Mouse (Mus musculus) hindbrain, embryonic 15.5 days (tissue): Measurements from ENCODE around the gene Zfp775. TPM values are rescaled to one million over a fixed set of nuclear protein-coding genes. Genes with fewer than 3 reads are reported as not detected.
A peak's percentile ranks its signal among the peaks of the same experiment; 100 is the strongest.

ENCODE experiments used
- ATAC-seq: fragments of 200-750 bp; cut with Nextera tagmentation; 2 replicates; pipeline ENCODE4 v1.8.0; 2017; ENCODE audit warnings: low read depth, moderate number of reproducible peaks, moderate TSS enrichment; ENCODE audit not compliant: low FRiP score
- H3K27ac ChIP-seq: fragments of 300-500 bp; sonication (generic); replicated peaks from 2 replicates; pipeline ENCODE4 v1.5.1; 2015; ENCODE audit warnings: mild to moderate bottlenecking, inconsistent platforms
- H3K27me3 ChIP-seq: fragments of 300-500 bp; sonication (generic); 2 replicates; pipeline ENCODE4 v1.6.1; 2015; ENCODE audit warnings: control low read depth, inconsistent platforms
- H3K36me3 ChIP-seq: fragments of 300-500 bp; sonication (generic); 2 replicates; pipeline ENCODE4 v1.6.1; 2015; ENCODE audit warnings: control low read depth, inconsistent platforms
- H3K4me1 ChIP-seq: fragments of 300-500 bp; sonication (generic); replicated peaks from 2 replicates; pipeline ENCODE4 v1.6.1; 2015; ENCODE audit warnings: control low read depth, inconsistent platforms
- H3K4me2 ChIP-seq: fragments of 300-500 bp; sonication (generic); 2 replicates; pipeline ENCODE4 v1.6.1; 2015; ENCODE audit warnings: moderate library complexity, mild to moderate bottlenecking, inconsistent platforms
- H3K4me3 ChIP-seq: fragments of 300-500 bp; sonication (generic); 2 replicates; pipeline ENCODE4 v1.5.1; 2015; ENCODE audit warnings: mild to moderate bottlenecking, inconsistent platforms
- H3K9ac ChIP-seq: fragments of 300-500 bp; sonication (generic); 2 replicates; pipeline ENCODE4 v1.6.1; 2015; ENCODE audit warnings: inconsistent platforms
- H3K9me3 ChIP-seq: fragments of 300-500 bp; sonication (generic); 2 replicates; pipeline ENCODE4 v1.6.1; 2016; ENCODE audit warnings: control low read depth, inconsistent platforms
- WGBS: fragments of 180-500 bp; shearing (Covaris S2); methylation state at CpG from one replicate; pipeline ENCODE4 v1.1.7; 2015; 5-methylcytosine and 5-hydroxymethylcytosine counted together
- polyA plus RNA-seq: library from polyadenylated mRNA; unstranded; fragments of >200 nt; fragmentation: Nextera tagmentation; extraction: Ambion mirVana; gene quantifications from 2 replicates; pipeline ENCODE4 v1.2.1, GENCODE M21; 2015

Gene Zfp775
- polyA plus RNA-seq, 1 experiment from 2014 or later, result 14.5 TPM

DNA sequence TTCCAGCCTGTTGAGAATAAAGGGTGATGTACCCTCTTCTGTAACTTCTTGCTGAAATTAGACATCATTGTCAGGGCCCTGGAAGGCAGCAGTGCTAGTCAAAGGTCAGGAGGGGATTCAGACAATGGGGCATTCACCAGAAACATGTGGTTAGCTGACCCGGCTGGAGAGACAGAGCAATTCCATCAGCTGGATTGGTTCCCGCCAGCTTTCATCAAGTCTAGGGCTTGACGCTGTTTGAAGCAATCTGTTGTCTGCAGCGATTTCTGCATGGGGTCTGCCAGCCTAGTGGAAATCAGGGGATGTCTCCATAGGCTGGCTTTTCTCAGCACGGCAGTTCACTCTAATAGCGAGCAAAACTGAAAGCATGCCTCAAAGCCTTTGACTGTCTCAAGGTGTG, 34.7 kb downstream of the Zfp775 start:
- no peaks in the 10 kb centered on the region for H3K9me3 ChIP-seq
- 33% methylated on average over 6 of the region's 6 CpGs for WGBS

DNA sequence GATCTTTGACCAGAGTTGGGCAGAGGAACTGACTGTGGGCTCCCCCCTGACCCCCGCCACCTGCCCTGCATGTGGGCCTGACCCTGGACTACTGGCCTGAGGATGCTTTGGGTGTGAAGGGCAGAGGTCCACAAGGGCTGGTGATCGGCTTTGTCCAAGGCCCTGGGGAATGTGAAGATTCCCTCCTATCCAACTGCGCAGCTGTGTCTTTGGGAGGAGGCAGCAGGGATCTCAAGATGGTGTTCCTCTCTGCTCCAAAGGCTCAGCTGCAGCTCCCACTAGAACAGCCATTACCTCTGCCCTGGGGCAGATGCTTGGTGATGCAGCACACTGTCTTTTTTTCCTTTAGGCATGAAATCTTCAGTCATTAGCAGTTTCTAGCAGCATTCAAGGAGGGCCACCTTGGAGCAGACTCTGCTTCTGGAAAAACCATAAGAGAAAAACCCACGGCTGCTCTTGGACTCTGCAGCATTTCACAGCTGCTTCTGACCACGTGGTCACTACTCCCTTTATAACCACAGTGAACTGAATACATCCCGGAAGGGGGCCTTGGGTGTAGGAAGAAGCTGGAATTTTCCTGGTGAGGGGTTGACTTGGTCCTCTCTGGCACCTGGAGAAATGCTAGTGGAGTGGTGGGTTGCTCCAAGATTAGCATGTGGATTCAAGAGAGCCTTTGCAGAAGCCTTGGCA, 36.1 kb downstream of the Zfp775 start:
- no peak for ATAC-seq
- H3K36me3 ChIP-seq, result no peaks in the 10 kb centered on the region

More for the DNA sequence above, 34.7 kb downstream of the Zfp775 start:
- Histone ChIP-seq H3K27me3 (no peaks in the 10 kb centered on the region), H3K4me2 (no peak overlapping the region), H3K9ac (no peak overlapping the region), H3K36me3 (no peaks in the 10 kb centered on the region), H3K4me1 (no peaks in the 10 kb centered on the region), H3K27ac (no peak overlapping the region), H3K4me3 (no peak overlapping the region)
- no peak for ATAC-seq

DNA sequence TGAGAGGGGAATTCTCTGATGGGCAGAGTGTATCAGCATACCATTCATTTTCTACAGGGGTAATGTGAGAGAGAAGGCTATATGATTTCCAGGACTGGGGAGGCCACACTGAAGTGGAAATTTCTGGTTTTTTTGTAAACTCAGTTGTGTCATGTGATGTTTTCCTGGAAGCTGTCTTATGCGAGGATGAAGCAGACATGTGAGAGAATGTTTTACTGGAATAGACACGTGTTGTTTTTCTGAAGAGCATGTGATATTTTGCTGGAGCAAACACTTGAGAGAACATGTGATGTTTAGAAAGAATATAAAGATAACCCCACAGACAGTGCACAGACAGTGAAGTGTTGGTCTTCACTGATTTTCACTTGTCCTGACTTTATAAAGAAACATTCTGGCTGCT, 36.7 kb downstream of the Zfp775 start:
- Histone ChIP-seq H3K4me3 (no peak overlapping the region), H3K4me2 (no peak overlapping the region), H3K36me3 (no peaks in the 10 kb centered on the region), H3K9me3 (no peaks in the 10 kb centered on the region), H3K27me3 (no peaks in the 10 kb centered on the region), H3K4me1 (no peaks in the 10 kb centered on the region), H3K9ac (no peak overlapping the region), H3K27ac (no peak overlapping the region)
- WGBS, result 74% methylated on average over 2 of the region's 2 CpGs
- ATAC-seq, result no peak

More for the DNA sequence above, 36.1 kb downstream of the Zfp775 start:
- Histone ChIP-seq H3K4me3 (no peak overlapping the region), H3K4me2 (no peak overlapping the region), H3K27ac (no peak overlapping the region), H3K27me3 (no peaks in the 10 kb centered on the region), H3K4me1 (no peaks in the 10 kb centered on the region), H3K9ac (no peak overlapping the region), H3K9me3 (no peaks in the 10 kb centered on the region)
- 59% methylated on average over 6 of the region's 6 CpGs for WGBS

DNA sequence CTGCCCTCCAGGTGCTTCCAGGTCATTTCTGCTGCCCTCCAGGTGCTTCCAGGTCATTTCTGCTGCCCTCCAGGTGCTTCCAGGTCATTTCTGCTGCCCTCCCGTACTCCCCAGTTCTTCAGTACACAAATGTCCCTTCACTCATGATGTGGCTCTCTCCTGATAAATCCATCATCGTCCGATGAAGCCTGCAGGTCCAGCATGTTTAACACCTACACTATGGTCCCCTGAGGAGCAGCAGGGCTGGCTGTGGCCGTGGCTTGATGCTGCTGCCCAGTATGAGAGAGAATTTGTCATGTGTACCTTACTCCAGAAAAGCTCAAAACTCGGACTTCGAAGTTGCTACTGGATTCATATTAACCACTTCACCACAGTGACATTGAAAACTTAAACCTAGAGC, 39.5 kb downstream of the Zfp775 start:
- H3K9me3 ChIP-seq, result no peaks in the 10 kb centered on the region
- H3K27me3 ChIP-seq, result no peaks in the 10 kb centered on the region
- H3K4me3 ChIP-seq, result no peak overlapping the region
- H3K36me3 ChIP-seq, result no peaks in the 10 kb centered on the region
- 75% methylated on average over 6 of the region's 6 CpGs for WGBS
- H3K27ac ChIP-seq, result no peak overlapping the region
- no peaks in the 10 kb centered on the region for H3K4me1 ChIP-seq
- no peak overlapping the region for H3K9ac ChIP-seq
- no peak for ATAC-seq
- H3K4me2 ChIP-seq, result no peak overlapping the region

DNA sequence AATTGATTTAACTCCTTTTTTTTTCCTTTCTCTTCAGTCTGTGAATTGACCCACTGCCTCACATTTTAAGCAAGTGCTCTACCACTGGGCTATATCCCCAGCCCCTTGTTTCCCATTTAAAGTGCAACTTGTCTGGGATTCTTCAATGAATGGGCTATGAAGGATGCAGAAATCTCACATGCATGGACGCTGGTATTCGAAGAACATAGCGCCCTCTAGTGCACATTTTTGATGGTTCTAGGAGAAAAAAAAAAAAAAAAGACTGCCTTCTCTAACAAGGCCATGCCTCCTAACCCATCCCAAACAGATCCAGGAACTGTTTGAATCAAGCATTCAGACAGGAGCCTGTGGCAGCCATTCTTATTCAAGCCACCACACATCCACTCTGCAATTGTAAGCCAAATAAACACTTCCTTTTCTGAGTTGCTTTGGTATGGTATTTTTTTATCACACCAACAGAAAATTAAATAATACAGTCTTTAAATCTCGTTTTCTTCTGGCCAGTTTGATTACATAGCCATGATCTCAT, 41.0 kb downstream of the Zfp775 start:
- H3K4me1 ChIP-seq, result no peaks in the 10 kb centered on the region
- no peak overlapping the region for H3K4me3 ChIP-seq
- no peaks in the 10 kb centered on the region for H3K36me3 ChIP-seq
- H3K9me3 ChIP-seq, result no peaks in the 10 kb centered on the region
- 24% methylated on average over 4 of the region's 4 CpGs for WGBS
- no peak overlapping the region for H3K27ac ChIP-seq
- peak; percentile 23; the same call in 1 of the 2 replicates for ATAC-seq
- H3K4me2 ChIP-seq, result no peak overlapping the region
- H3K27me3 ChIP-seq, result no peaks in the 10 kb centered on the region
- H3K9ac ChIP-seq, result no peak overlapping the region

DNA sequence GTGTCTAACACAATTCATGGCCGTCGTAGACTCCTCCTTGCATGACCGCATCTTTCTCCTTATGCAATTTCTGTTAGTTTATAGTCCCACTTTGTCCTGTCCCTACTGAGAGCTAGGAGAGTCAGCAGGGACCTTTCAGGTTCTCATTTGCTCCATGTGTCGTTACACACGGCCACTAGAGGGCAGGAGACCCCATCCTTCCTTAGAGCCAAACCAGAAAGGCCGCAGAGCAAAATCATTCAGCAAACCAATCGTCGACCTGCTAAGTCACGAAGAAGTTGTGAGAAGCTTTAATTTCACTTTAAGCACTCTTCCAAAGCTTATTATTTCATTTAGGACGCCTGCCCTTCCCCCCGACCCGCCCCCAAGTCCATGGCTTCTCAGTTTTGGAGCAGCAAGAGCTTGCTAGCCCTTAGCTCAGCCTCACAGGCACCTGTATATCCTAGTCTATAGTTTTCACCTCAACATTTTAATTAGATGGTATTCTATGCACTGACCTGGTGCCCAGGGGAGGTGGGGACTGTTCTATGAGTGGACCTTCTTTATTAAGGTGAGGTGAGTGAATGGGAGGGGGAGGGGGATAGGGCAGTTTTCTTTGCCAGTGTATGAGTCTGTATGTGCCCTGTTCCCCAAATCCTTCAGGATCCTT, 43.9 kb downstream of the Zfp775 start:
- ATAC-seq, result peak; percentile 56; the same call in 1 of the 2 replicates
- Histone ChIP-seq H3K27me3 (no peaks in the 10 kb centered on the region), H3K4me1 (no peaks in the 10 kb centered on the region), H3K9ac (no peak overlapping the region), H3K27ac (no peak overlapping the region), H3K4me2 (no peak overlapping the region), H3K9me3 (no peaks in the 10 kb centered on the region), H3K4me3 (no peak overlapping the region), H3K36me3 (no peaks in the 10 kb centered on the region)
- 15% methylated on average over 12 of the region's 12 CpGs for WGBS

DNA sequence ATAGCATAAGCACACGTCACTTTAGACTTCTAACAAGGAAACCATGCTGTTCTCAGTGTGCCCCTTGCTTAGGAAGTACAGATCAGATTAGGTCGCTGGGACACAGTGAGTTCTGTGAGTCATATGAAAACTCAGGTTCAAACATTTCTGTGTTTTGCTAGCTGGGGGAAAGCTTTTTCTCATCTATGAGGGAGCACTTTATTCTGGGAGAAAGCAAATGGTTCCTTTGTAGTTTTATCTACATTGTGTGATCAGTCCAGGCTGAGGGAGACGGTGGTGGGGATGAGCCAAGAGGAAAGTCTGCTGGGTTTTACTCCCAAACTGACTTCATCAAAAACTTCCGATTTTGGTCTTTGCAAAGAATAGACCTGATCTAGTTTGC, 44.4 kb downstream of the Zfp775 start:
- 86% methylated on average over 4 of the region's 4 CpGs for WGBS
- ATAC-seq, result no peak

DNA sequence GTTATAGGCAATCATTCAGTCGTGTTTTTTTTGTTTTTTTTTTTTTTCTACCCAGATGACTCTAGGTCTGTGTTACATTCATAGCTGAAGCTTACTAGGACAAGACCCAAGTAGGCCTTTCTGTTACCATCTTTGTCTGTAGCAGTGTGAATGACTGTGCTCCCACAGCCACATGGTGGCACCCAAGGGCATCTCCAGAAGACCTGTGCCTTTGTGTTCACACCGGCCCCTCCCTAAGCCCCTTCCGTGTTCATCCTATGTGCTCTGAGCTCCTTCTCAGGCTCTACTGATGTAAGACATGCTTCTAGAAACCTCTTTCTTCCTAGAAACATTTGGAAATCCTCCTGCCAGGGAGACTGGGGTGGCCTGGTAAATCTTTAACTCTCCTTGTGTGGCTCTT, 45.1 kb downstream of the Zfp775 start, which contains the start of gene Gimap8:
Gene Gimap8 (plus strand): TSS at position 240 of the 400 bp plus-strand sequence.
- Histone ChIP-seq H3K4me2 (no peak within 1 kb of the TSS), H3K27me3 (no peaks in the 10 kb centered on the region), H3K4me3 (no peak within 1 kb of the TSS), H3K9me3 (no peaks in the 10 kb centered on the region), H3K36me3 (no peaks in the 10 kb centered on the region), H3K4me1 (no peaks in the 10 kb centered on the region), H3K27ac (no peak within 1 kb of the TSS), H3K9ac (no peak within 1 kb of the TSS)
- 42% methylated on average over 3 of the region's 3 CpGs for WGBS
- ATAC-seq, result no peak

More for the DNA sequence above, 44.4 kb downstream of the Zfp775 start:
- H3K4me2 ChIP-seq, result no peak overlapping the region
- no peaks in the 10 kb centered on the region for H3K27me3 ChIP-seq
- H3K4me1 ChIP-seq, result no peaks in the 10 kb centered on the region
- no peaks in the 10 kb centered on the region for H3K36me3 ChIP-seq
- H3K9me3 ChIP-seq, result no peaks in the 10 kb centered on the region
- no peak overlapping the region for H3K9ac ChIP-seq
- H3K4me3 ChIP-seq, result no peak overlapping the region
- H3K27ac ChIP-seq, result no peak overlapping the region

DNA sequence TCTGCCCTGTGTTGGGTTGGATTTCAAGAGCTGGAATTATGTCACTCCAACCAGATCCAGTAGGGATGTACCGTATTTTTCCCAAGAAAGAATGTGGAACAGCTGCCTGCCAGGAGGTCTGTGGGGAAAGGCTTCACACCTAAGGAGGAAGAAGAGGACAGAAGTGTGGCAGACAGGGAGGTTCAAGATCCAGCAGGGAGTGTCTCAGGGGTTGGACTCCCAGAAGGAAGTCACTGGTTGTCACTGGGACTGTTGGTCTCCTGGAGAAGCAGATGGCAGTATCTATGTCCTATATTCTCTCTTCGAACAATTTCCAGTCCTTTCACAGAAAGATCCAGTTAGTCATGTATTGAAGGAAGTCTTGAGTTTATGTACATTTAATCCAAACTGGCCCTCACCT, 45.7 kb downstream of the Zfp775 start:
- ATAC-seq, result no peak
- H3K9ac ChIP-seq, result no peak overlapping the region
- no peak overlapping the region for H3K4me3 ChIP-seq
- no peaks in the 10 kb centered on the region for H3K27me3 ChIP-seq
- no peak overlapping the region for H3K4me2 ChIP-seq
- H3K9me3 ChIP-seq, result no peaks in the 10 kb centered on the region
- H3K4me1 ChIP-seq, result no peaks in the 10 kb centered on the region
- 91% methylated on average over 2 of the region's 2 CpGs for WGBS
- H3K27ac ChIP-seq, result no peak overlapping the region
- no peaks in the 10 kb centered on the region for H3K36me3 ChIP-seq

DNA sequence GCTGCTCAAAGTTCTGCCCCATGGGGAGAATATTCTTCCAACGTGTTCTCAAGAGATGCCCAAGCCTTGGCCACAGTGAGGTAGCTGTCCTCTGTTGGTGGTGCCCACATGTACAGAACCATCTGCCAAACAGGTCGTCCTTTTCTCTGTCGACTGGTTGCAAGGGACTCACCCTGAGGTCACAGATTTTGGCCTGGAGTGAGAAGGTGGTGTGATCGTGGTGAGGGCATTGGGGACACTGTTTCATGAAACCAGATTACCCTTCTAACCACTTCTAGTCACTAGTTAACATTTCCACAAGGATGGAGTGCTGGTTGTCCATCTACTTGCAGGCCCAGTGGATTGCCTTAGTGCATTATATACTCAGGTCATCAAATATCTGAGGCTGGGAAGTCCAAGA, 46.9 kb downstream of the Zfp775 start:
- no peak for ATAC-seq
- Histone ChIP-seq H3K36me3 (no peaks in the 10 kb centered on the region), H3K4me1 (no peaks in the 10 kb centered on the region), H3K27me3 (no peaks in the 10 kb centered on the region), H3K4me2 (no peak overlapping the region), H3K27ac (no peak overlapping the region), H3K9ac (no peak overlapping the region), H3K4me3 (no peak overlapping the region), H3K9me3 (no peaks in the 10 kb centered on the region)
- 87% methylated on average over 4 of the region's 4 CpGs for WGBS

DNA sequence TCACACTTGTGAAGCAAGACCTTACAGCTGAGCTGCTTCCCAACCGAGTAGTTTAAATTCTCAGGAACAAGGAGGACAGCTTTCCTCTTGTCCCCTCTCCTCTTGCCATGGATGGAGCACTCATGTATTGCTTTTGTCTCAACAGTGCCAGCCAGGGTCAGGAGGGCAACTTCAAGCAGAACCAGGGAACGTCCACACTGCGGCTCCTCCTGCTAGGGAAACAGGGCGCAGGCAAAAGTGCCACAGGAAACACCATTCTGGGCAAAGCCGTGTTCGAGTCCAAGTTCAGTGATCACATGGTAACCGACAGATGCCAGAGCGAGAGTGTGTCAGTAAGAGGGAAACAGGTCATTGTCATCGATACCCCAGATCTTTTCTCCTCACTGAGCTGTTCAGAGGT, 48.2 kb downstream of the Zfp775 start:
- WGBS, result 88% methylated on average over 9 of the region's 9 CpGs
- no peaks in the 10 kb centered on the region for H3K9me3 ChIP-seq
- H3K9ac ChIP-seq, result no peak overlapping the region
- H3K27me3 ChIP-seq, result no peaks in the 10 kb centered on the region
- no peaks in the 10 kb centered on the region for H3K36me3 ChIP-seq
- H3K27ac ChIP-seq, result no peak overlapping the region
- H3K4me2 ChIP-seq, result no peak overlapping the region
- ATAC-seq, result no peak
- no peaks in the 10 kb centered on the region for H3K4me1 ChIP-seq
- H3K4me3 ChIP-seq, result no peak overlapping the region

DNA sequence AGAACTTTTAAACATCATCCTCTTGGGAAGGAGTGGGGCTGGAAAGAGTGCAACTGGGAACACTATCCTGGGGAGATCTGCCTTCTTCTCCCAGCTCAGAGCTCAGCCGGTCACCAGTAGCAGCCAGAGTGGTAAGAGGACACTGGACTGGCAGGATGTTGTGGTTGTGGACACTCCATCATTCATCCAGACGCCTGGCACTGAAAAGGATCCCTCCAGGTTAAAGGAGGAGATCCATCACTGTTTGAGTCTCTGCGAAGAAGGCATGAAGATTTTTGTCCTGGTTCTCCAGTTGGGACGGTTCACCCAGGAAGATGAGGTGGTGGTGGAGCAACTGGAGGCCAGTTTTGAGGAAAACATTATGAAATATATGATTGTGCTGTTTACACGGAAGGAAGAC, 56.9 kb downstream of the Zfp775 start:
- ATAC-seq, result no peak

More for the DNA sequence above, 56.9 kb downstream of the Zfp775 start:
- Histone ChIP-seq H3K9ac (no peak overlapping the region), H3K4me2 (no peak overlapping the region), H3K36me3 (no peaks in the 10 kb centered on the region), H3K9me3 (no peaks in the 10 kb centered on the region), H3K4me1 (no peaks in the 10 kb centered on the region), H3K27me3 (no peaks in the 10 kb centered on the region), H3K27ac (no peak overlapping the region), H3K4me3 (no peak overlapping the region)
- 78% methylated on average over 5 of the region's 5 CpGs for WGBS
